Mouse (Mus musculus) spleen, adult 18-20 months (tissue): Measurements from ENCODE around the gene Tex29.
"Not testable (repeated sequence)": the region's sequence is repeated elsewhere in the genome, so short reads cannot be mapped to it uniquely, and the experiment has no call there.

ENCODE experiments used
- DNase-seq, 2 experiments: peaks; one replicate each; pipeline ENCODE4 v3.0.0; 2022; ENCODE audit warnings: mixed read lengths in 2 of 2

Gene Tex29

GRCm38 (mm10) chr8:11831939-11832338, 8.3 kb upstream of the Tex29 start:
- DNase-seq = no peak

GRCm38 (mm10) chr8:11833157-11833556, 7.1 kb upstream of the Tex29 start:
- no peak for DNase-seq

DNA sequence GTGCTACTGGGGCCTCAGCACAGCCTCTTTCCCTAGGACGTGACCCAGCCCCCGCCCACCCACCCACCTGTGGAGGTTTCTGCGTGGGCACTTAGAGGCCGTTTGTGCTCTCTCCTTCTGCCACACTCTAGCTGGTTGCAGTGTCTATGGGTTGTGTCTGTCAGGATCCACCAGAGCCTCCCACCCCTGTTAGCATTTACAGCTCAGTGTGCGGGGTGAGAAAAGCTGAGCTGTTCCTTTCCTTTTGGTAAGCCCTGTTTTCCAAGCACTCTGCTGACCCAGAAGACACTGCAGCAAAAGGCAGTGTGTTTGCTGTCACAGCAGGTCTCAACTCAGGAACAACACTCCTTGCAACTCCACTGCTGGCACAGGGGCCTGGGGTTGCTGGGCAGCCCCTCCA, 6.1 kb upstream of the Tex29 start:
- no peak for DNase-seq

GRCm38 (mm10) chr8:11834691-11835090, 5.6 kb upstream of the Tex29 start:
- DNase-seq = no peak

- no peak for DNase-seq
Observed at GRCm38 (mm10) chr8:11841571-11841970, 1.3 kb downstream of the Tex29 start.

DNA sequence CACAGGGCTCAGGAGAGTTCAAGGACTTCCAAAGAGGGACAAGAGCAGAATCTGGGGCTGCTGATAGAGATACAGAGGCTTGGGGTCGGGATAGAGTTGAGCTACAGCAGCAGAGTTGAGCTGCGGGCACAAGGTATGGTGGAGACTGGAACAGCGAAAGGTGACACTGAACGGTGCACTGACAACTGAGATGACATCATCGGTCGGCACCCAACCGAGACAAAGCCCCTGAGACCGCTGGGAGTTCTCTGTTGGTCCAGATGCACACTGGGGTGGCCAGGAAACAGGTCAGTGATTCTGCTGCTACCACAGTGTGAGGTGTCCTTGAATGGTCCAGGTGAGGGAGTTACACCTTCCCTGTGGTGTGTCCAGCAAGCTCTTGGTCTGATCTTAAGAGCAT, 2.5 kb downstream of the Tex29 start:
- DNase-seq = no peak

DNA sequence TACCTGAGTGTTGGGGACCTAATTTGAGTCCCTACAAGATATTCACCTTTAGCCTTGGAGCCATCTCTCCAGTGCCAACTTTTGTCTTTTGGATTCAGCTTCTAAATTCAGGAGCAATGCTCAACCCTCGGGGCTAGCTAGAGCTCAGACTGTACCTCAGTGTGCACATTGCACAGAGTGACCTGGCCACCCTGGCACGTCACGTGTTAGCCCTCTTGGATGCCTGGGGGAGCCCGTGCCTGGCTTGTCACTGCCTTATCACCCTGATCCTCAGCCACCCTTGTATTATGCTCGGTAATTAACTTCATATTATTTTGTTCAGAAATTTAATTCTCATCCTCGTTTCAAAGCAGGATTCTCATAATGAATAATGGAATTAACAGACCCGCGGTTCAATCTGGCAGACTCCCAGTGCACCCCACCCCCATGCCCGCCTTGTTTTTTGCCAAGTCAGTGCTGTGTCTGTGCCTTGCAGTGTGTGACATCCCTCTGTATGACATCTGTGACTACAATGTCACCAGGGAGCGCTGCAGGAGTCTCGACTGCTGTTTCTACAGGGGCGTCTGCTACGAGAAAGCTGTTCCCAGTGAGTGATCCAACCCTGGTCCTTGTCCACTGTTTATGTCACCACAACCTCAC, 3.5 kb downstream of the Tex29 start:
- no peak for DNase-seq

- DNase-seq = no peak
Observed at GRCm38 (mm10) chr8:11844316-11844685, 4.0 kb downstream of the Tex29 start.

- no peak for DNase-seq
Observed at GRCm38 (mm10) chr8:11846807-11847206, 6.5 kb downstream of the Tex29 start.

GRCm38 (mm10) chr8:11867832-11868231, 27.6 kb downstream of the Tex29 start:
- no peak for DNase-seq

DNA sequence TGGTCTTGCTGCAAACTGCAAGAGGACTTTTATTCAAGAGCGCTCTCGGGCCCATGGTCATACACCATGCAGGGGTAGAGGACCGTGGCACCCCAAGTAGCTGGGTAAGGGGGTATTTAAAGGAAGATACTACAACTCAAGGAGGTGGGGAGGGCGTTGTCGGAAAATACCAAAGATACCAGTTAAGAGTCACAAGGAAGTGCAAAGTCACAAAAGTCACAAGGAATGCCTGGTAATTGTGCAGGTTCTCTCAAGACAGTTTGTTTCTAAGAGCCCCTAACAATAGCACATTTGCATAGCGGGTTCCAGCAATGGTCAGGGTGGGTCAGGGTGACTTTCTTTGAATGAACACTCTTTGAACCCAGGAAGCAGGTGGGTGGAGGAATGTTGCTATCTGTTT, 34.0 kb downstream of the Tex29 start:
- DNase-seq = not testable (repeated sequence)

DNA sequence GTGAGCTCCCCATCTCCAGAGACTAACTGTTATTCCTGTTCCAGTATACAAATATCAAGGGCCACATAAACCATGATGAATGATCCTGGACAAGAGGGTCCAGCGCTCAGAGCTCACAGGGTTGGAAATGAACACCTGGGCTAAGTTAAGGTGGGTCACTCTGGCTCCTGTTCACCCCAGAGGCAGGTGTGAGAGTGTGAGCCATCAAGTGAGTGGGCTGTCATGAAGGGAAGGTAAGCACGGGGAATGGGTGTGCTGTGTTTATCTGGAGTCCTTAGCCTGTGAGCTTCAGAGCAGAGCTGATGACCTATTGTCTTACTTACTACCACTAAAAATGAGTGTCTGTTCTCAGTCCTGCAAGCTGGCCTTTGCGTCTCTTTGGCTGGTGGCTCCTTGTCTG, 44.4 kb downstream of the Tex29 start:
- no peak for DNase-seq

GRCm38 (mm10) chr8:11885881-11886699, 45.8 kb downstream of the Tex29 start:
- no peak for DNase-seq

DNA sequence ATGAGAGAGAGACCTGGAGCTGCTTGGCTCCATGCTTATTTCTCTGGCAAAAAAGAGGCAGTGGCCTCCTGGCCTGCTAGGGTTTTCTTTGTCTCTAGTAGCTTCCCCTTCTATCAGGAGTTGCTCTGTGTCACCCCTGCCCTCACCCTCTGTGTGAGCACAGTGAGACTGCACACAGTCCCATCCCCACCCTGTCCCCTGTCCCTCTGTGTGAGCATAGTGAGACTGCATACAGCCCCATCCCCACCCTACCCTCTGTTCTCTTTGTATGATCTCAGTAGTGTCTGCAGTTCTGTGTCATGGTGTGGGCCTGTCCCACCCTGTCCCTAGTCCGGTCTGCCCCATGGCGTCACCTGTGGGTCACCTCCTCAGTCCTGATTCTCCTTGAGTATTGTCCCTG, 46.5 kb downstream of the Tex29 start:
- no peak for DNase-seq

- DNase-seq = no peak
Observed at GRCm38 (mm10) chr8:11889156-11890018, 49.1 kb downstream of the Tex29 start.

- no peak for DNase-seq
Observed at GRCm38 (mm10) chr8:11892756-11893155, 52.5 kb downstream of the Tex29 start.

DNA sequence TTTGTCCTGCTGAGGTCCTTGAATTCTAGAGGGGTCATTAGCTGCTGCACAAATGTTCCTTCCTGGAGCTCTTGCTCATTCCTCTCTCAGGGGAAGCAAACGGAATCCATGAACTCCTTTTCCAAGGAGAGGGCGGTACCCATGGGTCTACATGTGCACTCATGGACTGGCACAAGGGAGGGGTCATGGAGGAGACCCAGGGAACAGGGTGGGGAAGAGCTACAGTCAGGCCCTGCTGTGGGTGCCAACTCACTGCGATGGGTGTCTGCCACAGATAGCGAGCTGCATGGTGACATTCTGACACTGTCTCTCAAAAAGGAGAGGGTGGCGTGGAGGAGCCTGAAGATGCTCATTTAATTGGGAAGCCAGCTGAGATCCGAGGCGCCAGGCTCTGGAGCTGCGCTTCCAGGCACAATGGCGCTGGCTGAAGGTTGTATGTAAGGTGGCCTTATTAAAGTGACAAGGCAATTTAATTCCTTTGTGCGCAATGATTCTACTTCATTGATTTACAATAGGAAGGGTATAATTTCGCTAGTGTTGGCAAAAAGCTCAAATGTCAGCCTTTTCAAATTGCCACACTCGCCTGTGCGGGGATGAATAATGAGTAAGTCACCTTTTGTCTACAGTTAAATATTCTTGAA, 55.9 kb downstream of the Tex29 start:
- DNase-seq = no peak

- no peak for DNase-seq
Observed at GRCm38 (mm10) chr8:11896677-11897076, 56.4 kb downstream of the Tex29 start.

DNA sequence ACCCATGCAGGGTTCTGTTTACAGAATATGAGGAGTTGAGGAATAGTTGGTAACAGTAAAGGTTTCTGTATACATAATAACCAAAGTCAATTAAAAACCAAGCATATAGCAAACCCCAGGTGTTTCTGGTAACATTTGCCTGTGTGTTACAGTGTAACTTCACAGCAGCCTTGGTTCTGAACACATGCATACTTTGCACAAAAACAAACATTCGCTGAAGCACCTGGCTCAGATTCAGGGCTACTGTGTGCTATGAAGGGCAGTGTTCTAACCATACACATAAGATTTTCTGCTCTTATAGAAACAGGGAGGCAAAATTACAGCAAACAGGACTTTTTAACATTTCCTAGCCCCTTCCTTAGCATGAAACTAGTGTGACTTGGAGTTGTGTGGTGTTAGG, 58.5 kb downstream of the Tex29 start:
- DNase-seq = no peak
